In the genomic region with DNA sequence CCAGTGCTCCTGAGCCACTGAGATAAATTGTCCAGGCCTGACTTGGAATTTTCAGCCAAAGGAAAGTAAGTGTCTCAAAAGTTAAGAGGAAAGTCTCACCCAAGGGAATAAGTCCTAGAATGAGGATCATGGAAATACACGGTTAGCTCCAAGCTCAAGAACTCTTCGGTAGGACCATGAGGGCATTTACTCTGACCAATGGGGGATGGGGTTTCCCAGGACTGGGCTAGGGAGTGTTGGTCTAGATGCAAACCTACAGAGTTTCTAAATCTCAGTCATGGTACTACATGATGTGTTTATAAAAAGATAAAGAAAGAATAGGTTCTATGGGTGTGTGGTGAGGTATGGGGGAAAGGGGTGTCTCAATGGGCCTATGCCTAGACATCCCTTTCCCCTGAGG, we compare ENCODE assay signal across 20 mouse cellular contexts. TPM values are rescaled to one million over a fixed set of nuclear protein-coding genes. Genes with fewer than 3 reads are reported as not detected.
DNase-seq lines count a peak whose midpoint lies in the region; ATAC-seq lines count a peak whose summit lies in the region.
"Not testable (repeated sequence)": the region's sequence is repeated elsewhere in the genome, so short reads cannot be mapped to it uniquely, and the experiment has no call there.
"Had no signal": no experiment of that assay in that cellular context is flagged by ENCODE, and none has a peak within 500 bp of the region (broad histone marks: within the 10 kb centered on the region; RNA-seq: fewer than 3 reads in every experiment).

No protein-coding gene starts in this region.

- no CpG with 5 or more reads among the region's 2 CpGs for WGBS in embryonic facial prominence, embryonic 12.5 days
- WGBS in heart, embryonic 11.5 days (ENCODE audit: insufficient replicate concordance) = no CpG with 5 or more reads among the region's 2 CpGs
- no CpG with 5 or more reads among the region's 2 CpGs for WGBS in hindbrain, embryonic 12.5 days
- no CpG with 5 or more reads among the region's 2 CpGs for WGBS in kidney, embryonic 14.5 days
- no CpG with 5 or more reads among the region's 2 CpGs for WGBS in liver, embryonic 11.5 days
- WGBS in midbrain, embryonic 12.5 days = no CpG with 5 or more reads among the region's 2 CpGs
- WGBS in stomach, embryonic 14.5 days = no CpG with 5 or more reads among the region's 2 CpGs

- H3K9me3 ChIP-seq in embryonic facial prominence, embryonic 12.5 days; heart, embryonic 11.5 days (replicated peaks; ENCODE audit: control insufficient read depth, low read length); hindbrain, embryonic 12.5 days (replicated peaks); kidney, embryonic 14.5 days (ENCODE audit: control insufficient read depth, low read length); liver, embryonic 11.5 days (ENCODE audit: control insufficient read depth, low read length); midbrain, embryonic 12.5 days; stomach, embryonic 14.5 days (ENCODE audit: control insufficient read depth, low read depth, low read length): not testable (repeated sequence)

- not testable (repeated sequence) for H3K27me3 ChIP-seq in embryonic facial prominence, embryonic 12.5 days; heart, embryonic 11.5 days (ENCODE audit: control insufficient read depth, insufficient read depth, low read length); hindbrain, embryonic 12.5 days; kidney, embryonic 14.5 days (ENCODE audit: control insufficient read depth, insufficient read depth, low read length); liver, embryonic 11.5 days (replicated peaks; ENCODE audit: control insufficient read depth, insufficient read depth, low read length); midbrain, embryonic 12.5 days; stomach, embryonic 14.5 days (ENCODE audit: control insufficient read depth, insufficient read depth, low read length)

- not testable (repeated sequence) for H3K4me2 ChIP-seq in embryonic facial prominence, embryonic 12.5 days (replicated peaks); heart, embryonic 11.5 days; hindbrain, embryonic 12.5 days (replicated peaks); kidney, embryonic 14.5 days (replicated peaks; ENCODE audit: low read depth, low read length); liver, embryonic 11.5 days; midbrain, embryonic 12.5 days (replicated peaks); stomach, embryonic 14.5 days (replicated peaks; ENCODE audit: low read depth, low read length)

- not testable (repeated sequence) for H3K4me1 ChIP-seq in embryonic facial prominence, embryonic 12.5 days; heart, embryonic 11.5 days (ENCODE audit: control insufficient read depth, insufficient read depth, low read length); hindbrain, embryonic 12.5 days; kidney, embryonic 14.5 days (ENCODE audit: control insufficient read depth, insufficient read depth, low read length); liver, embryonic 11.5 days (replicated peaks; ENCODE audit: control insufficient read depth, insufficient read depth, low read length); midbrain, embryonic 12.5 days; stomach, embryonic 14.5 days (ENCODE audit: control insufficient read depth, insufficient read depth, low read length)

- ATAC-seq in embryonic facial prominence, embryonic 12.5 days (ENCODE audit: insufficient number of reproducible peaks, insufficient read depth, low FRiP score, low TSS enrichment) = peak; percentile 50
- ATAC-seq in heart, embryonic 11.5 days (replicated peaks; ENCODE audit: insufficient number of reproducible peaks, low FRiP score, low TSS enrichment) = peak; percentile 21; the same call in 1 of the 2 replicates
- peak; percentile 32; the same call in 1 of the 2 replicates for ATAC-seq in hindbrain, embryonic 12.5 days (ENCODE audit: low FRiP score)
- peak; percentile 46; the same call in 1 of the 2 replicates for ATAC-seq in kidney, embryonic 14.5 days (ENCODE audit: low FRiP score, low TSS enrichment)
- ATAC-seq in liver, embryonic 11.5 days (replicated peaks; ENCODE audit: low FRiP score) = 0 out of 2 replicates have a peak, but pooled peaks have one; percentile 11
- ATAC-seq in midbrain, embryonic 12.5 days (ENCODE audit: low FRiP score, low read depth) = peak; percentile 41; the same call in 1 of the 2 replicates
- 0 out of 2 replicates have a peak, but pooled peaks have one; percentile 18 for ATAC-seq in stomach, embryonic 14.5 days (ENCODE audit: insufficient number of reproducible peaks, insufficient read depth, low FRiP score, low read depth)

- not testable (repeated sequence) for H3K36me3 ChIP-seq in embryonic facial prominence, embryonic 12.5 days; heart, embryonic 11.5 days (ENCODE audit: control insufficient read depth, insufficient read depth, low read length); hindbrain, embryonic 12.5 days; kidney, embryonic 14.5 days (ENCODE audit: control insufficient read depth, insufficient read depth, low read length); liver, embryonic 11.5 days (ENCODE audit: control insufficient read depth, insufficient read depth, low read length); midbrain, embryonic 12.5 days; stomach, embryonic 14.5 days (ENCODE audit: control insufficient read depth, insufficient read depth, low read length)

- DNase-seq in liver, embryonic 11.5 days (ENCODE audit: low spot score) = not testable (repeated sequence)

- not testable (repeated sequence) for H3K9ac ChIP-seq in embryonic facial prominence, embryonic 12.5 days; heart, embryonic 11.5 days (ENCODE audit: low read depth, low read length); hindbrain, embryonic 12.5 days; kidney, embryonic 14.5 days (ENCODE audit: low read depth, low read length); liver, embryonic 11.5 days (ENCODE audit: low read depth, low read length); midbrain, embryonic 12.5 days (replicated peaks); stomach, embryonic 14.5 days (replicated peaks; ENCODE audit: low read depth, low read length)

- not testable (repeated sequence) for H3K27ac ChIP-seq in embryonic facial prominence, embryonic 12.5 days; heart, embryonic 11.5 days (ENCODE audit: low read depth, low read length); hindbrain, embryonic 12.5 days; kidney, embryonic 14.5 days (ENCODE audit: low read depth, low read length); liver, embryonic 11.5 days (ENCODE audit: low read depth, low read length); midbrain, embryonic 12.5 days (replicated peaks); stomach, embryonic 14.5 days (ENCODE audit: low read length)

- not testable (repeated sequence) for H3K4me3 ChIP-seq in embryonic facial prominence, embryonic 12.5 days; heart, embryonic 11.5 days (ENCODE audit: low read depth, low read length); hindbrain, embryonic 12.5 days; kidney, embryonic 14.5 days (ENCODE audit: low read length); liver, embryonic 11.5 days (ENCODE audit: low read depth, low read length); midbrain, embryonic 12.5 days; stomach, embryonic 14.5 days (ENCODE audit: low read depth, low read length)

RNA-seq across cellular contexts. Expression of a gene that starts 48.6 kb away (rescaled TPM):
- not detected in 2 replicates for polyA plus RNA-seq in embryonic facial prominence, embryonic 12.5 days (2016; fragmentation: Nextera tagmentation; extraction: Ambion mirVana)
- polyA plus RNA-seq in heart, embryonic 11.5 days (2014; fragmentation: Nextera tagmentation; extraction: Ambion mirVana) = not detected in 2 replicates
- not detected in 2 replicates for polyA plus RNA-seq in hindbrain, embryonic 12.5 days (2016; fragmentation: Nextera tagmentation; extraction: Ambion mirVana)
- polyA plus RNA-seq in kidney, embryonic 14.5 days (2014; fragmentation: Nextera tagmentation; extraction: Ambion mirVana) = not detected in 2 replicates
- polyA plus RNA-seq in liver, embryonic 11.5 days (2014; fragmentation: Nextera tagmentation; extraction: Ambion mirVana) = not detected in 2 replicates
- polyA plus RNA-seq in midbrain, embryonic 12.5 days (2016; fragmentation: Nextera tagmentation; extraction: Ambion mirVana) = not detected in 2 replicates
- not detected in 2 replicates for polyA plus RNA-seq in stomach, embryonic 14.5 days (2014; fragmentation: Nextera tagmentation; extraction: Ambion mirVana)
- polyA plus RNA-seq: forebrain, embryonic 10.5 days; forebrain, postnatal 0 days; G1E; heart, adult 2 months; heart, embryonic 16.5 days; hindbrain, embryonic 16.5 days; intestine, embryonic 15.5 days; large intestine, adult 2 months; liver, embryonic 12.5 days; lung, adult 2 months; neural tube, embryonic 14.5 days; small intestine, adult 2 months; stomach, embryonic 15.5 days had no signal
